ENCODE assay signal across 8 mouse cellular contexts in genomic region chr6:91472319-91472718, GRCm38 (mm10). TPM values are rescaled to one million over a fixed set of nuclear protein-coding genes. Genes with fewer than 3 reads are reported as not detected.
A peak's percentile ranks its signal among the peaks of the same experiment; 100 is the strongest.
DNase-seq lines count a peak whose midpoint lies in the region; ATAC-seq and TF ChIP-seq lines count a peak whose summit lies in the region.

No protein-coding gene starts in this region.

- H3K4me3 ChIP-seq in hindbrain, postnatal 0 days (ENCODE audit: low read length) = peak overlapping the region; percentile 87
- peak overlapping the region; percentile 76 for H3K4me3 ChIP-seq in midbrain, embryonic 13.5 days (replicated peaks)

- no peak for TF ChIP-seq CTCF in hindbrain, postnatal 0 days (IDR thresholded peaks at IDR 0.05; ENCODE audit: low read depth)

- H3K36me3 ChIP-seq in hindbrain, postnatal 0 days (ENCODE audit: insufficient read depth, low read length) = peaks cover 10% of the 10 kb centered on the region; the same call in 1 of the 2 replicates
- H3K36me3 ChIP-seq in midbrain, embryonic 13.5 days = peaks cover 19% of the 10 kb centered on the region

- peaks cover 14% of the 10 kb centered on the region for H3K4me1 ChIP-seq in hindbrain, postnatal 0 days (ENCODE audit: insufficient read depth, low read length)
- H3K4me1 ChIP-seq in midbrain, embryonic 13.5 days (replicated peaks) = peaks cover 30% of the 10 kb centered on the region

- H3K4me2 ChIP-seq in hindbrain, postnatal 0 days (ENCODE audit: low read depth, low read length) = peak overlapping the region; percentile 80
- peak overlapping the region; percentile 89 for H3K4me2 ChIP-seq in midbrain, embryonic 13.5 days (replicated peaks)

- WGBS in hindbrain, postnatal 0 days = 35% methylated on average over 6 of the region's 6 CpGs
- 33% methylated on average over 6 of the region's 6 CpGs for WGBS in midbrain, embryonic 13.5 days

- no peaks in the 10 kb centered on the region for H3K27me3 ChIP-seq in hindbrain, postnatal 0 days (ENCODE audit: insufficient read depth, low read length)
- no peaks in the 10 kb centered on the region for H3K27me3 ChIP-seq in midbrain, embryonic 13.5 days

- peak; percentile 18 for DNase-seq in cerebellum, adult 11 months
- DNase-seq in cerebellum, postnatal 10 days = no peak
- peak; percentile 12 for DNase-seq in thymus, postnatal 14 days
- no peak for DNase-seq in thymus, postnatal 10 days (ENCODE audit: low spot score in 2 of 2)
- DNase-seq in hindbrain, postnatal 0 days (ENCODE audit: low spot score) = peak; percentile 12
- no peak for DNase-seq in Muller cell, postnatal 12 days (ENCODE audit: inconsistent ontology term)

- H3K9me3 ChIP-seq in hindbrain, postnatal 0 days (ENCODE audit: low read length) = no peaks in the 10 kb centered on the region
- no peaks in the 10 kb centered on the region for H3K9me3 ChIP-seq in midbrain, embryonic 13.5 days

- H3K9ac ChIP-seq in hindbrain, postnatal 0 days (replicated peaks; ENCODE audit: low read length) = peak overlapping the region; percentile 70
- H3K9ac ChIP-seq in midbrain, embryonic 13.5 days (replicated peaks) = peak overlapping the region; percentile 75

- H3K27ac ChIP-seq in hindbrain, postnatal 0 days = 0 out of 2 replicates have a peak overlapping the region, but pooled peaks have one; percentile 82
- no peak overlapping the region for H3K27ac ChIP-seq in midbrain, embryonic 13.5 days

- no peak for ATAC-seq in hindbrain, postnatal 0 days
- no peak for ATAC-seq in midbrain, embryonic 13.5 days
- ATAC-seq in erythroid progenitor cell, adult 5-6 weeks (replicated peaks; ENCODE audit: low FRiP score, poor library complexity, severe bottlenecking) = no peak

RNA-seq across cellular contexts. Expression of gene Chchd4, which starts 1.0 kb away (rescaled TPM):
- 15.0 and 17.3 TPM in 2 replicates for total RNA-seq in hindbrain, postnatal 0 days (2014; rRNA removed)
- 31.1 and 32.1 TPM in 2 replicates for polyA plus RNA-seq in hindbrain, postnatal 0 days (2015; fragmentation: Nextera tagmentation; extraction: Ambion mirVana)
- 28.1 and 28.6 TPM in 2 replicates for polyA plus RNA-seq in midbrain, embryonic 13.5 days (2015; fragmentation: Nextera tagmentation; extraction: Ambion mirVana)
- total RNA-seq in erythroid progenitor cell, adult 5-6 weeks (2015; ENCODE audit: low replicate concordance) = 2.9 and 4.0 TPM in 2 replicates
- 2.3 and 3.0 TPM in 2 replicates for total RNA-seq in erythroid progenitor cell, adult 5-6 weeks (2017; ENCODE audit: low replicate concordance)

RNA-seq across cellular contexts. Expression of gene Tmem43, which starts 1.2 kb away (rescaled TPM):
- total RNA-seq in hindbrain, postnatal 0 days (2014; rRNA removed) = 72.7 and 79.5 TPM in 2 replicates
- 47.8 and 49.1 TPM in 2 replicates for polyA plus RNA-seq in hindbrain, postnatal 0 days (2015; fragmentation: Nextera tagmentation; extraction: Ambion mirVana)
- 48.4 and 49.4 TPM in 2 replicates for polyA plus RNA-seq in midbrain, embryonic 13.5 days (2015; fragmentation: Nextera tagmentation; extraction: Ambion mirVana)
- total RNA-seq in erythroid progenitor cell, adult 5-6 weeks (2015; ENCODE audit: low replicate concordance) = 6.7 and 6.8 TPM in 2 replicates
- total RNA-seq in erythroid progenitor cell, adult 5-6 weeks (2017; ENCODE audit: low replicate concordance) = 6.3 and 19.0 TPM in 2 replicates

RNA-seq across cellular contexts. Expression of gene Xpc, which starts 43.4 kb away (rescaled TPM):
- total RNA-seq in hindbrain, postnatal 0 days (2014; rRNA removed) = 10.8 and 15.9 TPM in 2 replicates
- polyA plus RNA-seq in hindbrain, postnatal 0 days (2015; fragmentation: Nextera tagmentation; extraction: Ambion mirVana) = 11.9 and 14.5 TPM in 2 replicates
- polyA plus RNA-seq in midbrain, embryonic 13.5 days (2015; fragmentation: Nextera tagmentation; extraction: Ambion mirVana) = 22.9 and 23.9 TPM in 2 replicates
- total RNA-seq in erythroid progenitor cell, adult 5-6 weeks (2015; ENCODE audit: low replicate concordance) = 3.2 and 5.4 TPM in 2 replicates
- total RNA-seq in erythroid progenitor cell, adult 5-6 weeks (2017; ENCODE audit: low replicate concordance) = 4.7 and 6.4 TPM in 2 replicates

RNA-seq across cellular contexts. Expression of gene Lsm3, which starts 43.4 kb away (rescaled TPM):
- total RNA-seq in hindbrain, postnatal 0 days (2014; rRNA removed) = 38.0 and 40.9 TPM in 2 replicates
- polyA plus RNA-seq in hindbrain, postnatal 0 days (2015; fragmentation: Nextera tagmentation; extraction: Ambion mirVana) = 179 and 184 TPM in 2 replicates
- polyA plus RNA-seq in midbrain, embryonic 13.5 days (2015; fragmentation: Nextera tagmentation; extraction: Ambion mirVana) = 199 and 201 TPM in 2 replicates
- 92.6 and 97.3 TPM in 2 replicates for total RNA-seq in erythroid progenitor cell, adult 5-6 weeks (2015; ENCODE audit: low replicate concordance)
- 114 and 121 TPM in 2 replicates for total RNA-seq in erythroid progenitor cell, adult 5-6 weeks (2017; ENCODE audit: low replicate concordance)

Comparison
In these comparisons a context has a peak if more than half of its experiments do, and no peak if none do; other contexts are left out.
1. DNase-seq: peak in cerebellum, adult 11 months (single experiment), thymus, postnatal 14 days (single experiment) and hindbrain, postnatal 0 days (single experiment); none in cerebellum, postnatal 10 days (0 of 2), thymus, postnatal 10 days (0 of 2) and Muller cell, postnatal 12 days (single experiment).